Mouse (Mus musculus): ENCODE measurements around the gene Olfr766-ps1. TPM values are rescaled to one million over a fixed set of nuclear protein-coding genes. Genes with fewer than 3 reads are reported as not detected.
"Not testable (repeated sequence)": the region's sequence is repeated elsewhere in the genome, so short reads cannot be mapped to it uniquely, and the experiment has no call there.

The Olfr766-ps1 gene
- polyA plus RNA-seq (2015; fragmentation: Nextera tagmentation; extraction: Ambion mirVana), result not detected in 2 replicates

- WGBS, result 85% methylated on average over 2 of the region's 2 CpGs
- H3K36me3 ChIP-seq (ENCODE audit: control insufficient read depth, insufficient read depth, low read length), result no peaks in the 10 kb centered on the region
- no peak within 1 kb of the TSS for H3K4me2 ChIP-seq (ENCODE audit: low read depth, low read length)
- H3K9me3 ChIP-seq (replicated peaks; ENCODE audit: control insufficient read depth, low read length), result no peaks in the 10 kb centered on the region
- no peak for ATAC-seq (ENCODE audit: insufficient read depth, low FRiP score)
- no peak within 1 kb of the TSS for H3K27ac ChIP-seq (ENCODE audit: low read length)
- H3K4me3 ChIP-seq (replicated peaks; ENCODE audit: low read length), result no peak within 1 kb of the TSS
- H3K4me1 ChIP-seq (ENCODE audit: control insufficient read depth, insufficient read depth, low read length), result no peaks in the 10 kb centered on the region
- H3K9ac ChIP-seq (ENCODE audit: low read length), result no peak within 1 kb of the TSS
- no peaks in the 10 kb centered on the region for H3K27me3 ChIP-seq (ENCODE audit: control insufficient read depth, insufficient read depth, low read length)
These were observed at the start of gene Olfr766-ps1 for GRCm38 (mm10) chr10:129068877-129069276. Olfr766-ps1 (minus strand) TSS chr10:129068977.

GRCm38 (mm10) chr10:129117761-129118160, 49.0 kb upstream of the Olfr766-ps1 start, which contains the start of gene Olfr769:
Olfr769 (minus strand) TSS chr10:129117861.
- Histone ChIP-seq H3K36me3 (ENCODE audit: control insufficient read depth, insufficient read depth, low read length) (no peaks in the 10 kb centered on the region), H3K4me3 (replicated peaks; ENCODE audit: low read length) (no peak within 1 kb of the TSS), H3K27me3 (ENCODE audit: control insufficient read depth, insufficient read depth, low read length) (no peaks in the 10 kb centered on the region), H3K4me1 (ENCODE audit: control insufficient read depth, insufficient read depth, low read length) (no peaks in the 10 kb centered on the region), H3K9me3 (replicated peaks; ENCODE audit: control insufficient read depth, low read length) (no peaks in the 10 kb centered on the region), H3K27ac (ENCODE audit: low read length) (no peak within 1 kb of the TSS), H3K4me2 (ENCODE audit: low read depth, low read length) (no peak within 1 kb of the TSS), H3K9ac (ENCODE audit: low read length) (no peak within 1 kb of the TSS)
- no peak for ATAC-seq (ENCODE audit: insufficient read depth, low FRiP score)
- WGBS, result 68% methylated on average over 2 of the region's 2 CpGs

GRCm38 (mm10) chr10:129115146-129115545, 46.4 kb upstream of the Olfr766-ps1 start:
- Histone ChIP-seq H3K9ac (ENCODE audit: low read length) (no peak overlapping the region), H3K36me3 (ENCODE audit: control insufficient read depth, insufficient read depth, low read length) (no peaks in the 10 kb centered on the region), H3K4me1 (ENCODE audit: control insufficient read depth, insufficient read depth, low read length) (no peaks in the 10 kb centered on the region), H3K27me3 (ENCODE audit: control insufficient read depth, insufficient read depth, low read length) (no peaks in the 10 kb centered on the region), H3K4me3 (replicated peaks; ENCODE audit: low read length) (no peak overlapping the region), H3K4me2 (ENCODE audit: low read depth, low read length) (no peak overlapping the region), H3K27ac (ENCODE audit: low read length) (no peak overlapping the region), H3K9me3 (replicated peaks; ENCODE audit: control insufficient read depth, low read length) (no peaks in the 10 kb centered on the region)
- no peak for ATAC-seq (ENCODE audit: insufficient read depth, low FRiP score)
- 85% methylated on average over 3 of the region's 3 CpGs for WGBS

- no peak for ATAC-seq (ENCODE audit: insufficient read depth, low FRiP score)
- H3K36me3 ChIP-seq (ENCODE audit: control insufficient read depth, insufficient read depth, low read length), result no peaks in the 10 kb centered on the region
- H3K4me1 ChIP-seq (ENCODE audit: control insufficient read depth, insufficient read depth, low read length), result no peaks in the 10 kb centered on the region
- H3K9ac ChIP-seq (ENCODE audit: low read length), result no peak overlapping the region
- H3K4me2 ChIP-seq (ENCODE audit: low read depth, low read length), result no peak overlapping the region
- no peaks in the 10 kb centered on the region for H3K27me3 ChIP-seq (ENCODE audit: control insufficient read depth, insufficient read depth, low read length)
- 29% methylated on average over 3 of the region's 3 CpGs for WGBS
- H3K9me3 ChIP-seq (replicated peaks; ENCODE audit: control insufficient read depth, low read length), result no peaks in the 10 kb centered on the region
- H3K4me3 ChIP-seq (replicated peaks; ENCODE audit: low read length), result no peak overlapping the region
- no peak overlapping the region for H3K27ac ChIP-seq (ENCODE audit: low read length)
These were observed 32.5 kb upstream of the Olfr766-ps1 start for GRCm38 (mm10) chr10:129101231-129101630.

GRCm38 (mm10) chr10:129099275-129099674, 30.5 kb upstream of the Olfr766-ps1 start, which contains the start of gene Olfr768:
Olfr768 (minus strand) TSS chr10:129099375.
- 78% methylated on average over 1 of the region's 1 CpGs for WGBS
- ATAC-seq (ENCODE audit: insufficient read depth, low FRiP score), result no peak

GRCm38 (mm10) chr10:129082810-129083209, 14.0 kb upstream of the Olfr766-ps1 start, which contains the start of gene Olfr767:
Olfr767 (minus strand) TSS chr10:129082910.
- H3K36me3 ChIP-seq (ENCODE audit: control insufficient read depth, insufficient read depth, low read length); H3K4me1 ChIP-seq (ENCODE audit: control insufficient read depth, insufficient read depth, low read length); H3K9ac ChIP-seq (ENCODE audit: low read length); H3K9me3 ChIP-seq (replicated peaks; ENCODE audit: control insufficient read depth, low read length); H3K4me3 ChIP-seq (replicated peaks; ENCODE audit: low read length); ATAC-seq (ENCODE audit: insufficient read depth, low FRiP score); H3K27ac ChIP-seq (ENCODE audit: low read length); H3K4me2 ChIP-seq (ENCODE audit: low read depth, low read length); H3K27me3 ChIP-seq (ENCODE audit: control insufficient read depth, insufficient read depth, low read length): not testable (repeated sequence)

More at GRCm38 (mm10) chr10:129099275-129099674, 30.5 kb upstream of the Olfr766-ps1 start, which contains the start of gene Olfr768:
- Histone ChIP-seq H3K9ac (ENCODE audit: low read length) (no peak within 1 kb of the TSS), H3K4me3 (replicated peaks; ENCODE audit: low read length) (no peak within 1 kb of the TSS), H3K4me1 (ENCODE audit: control insufficient read depth, insufficient read depth, low read length) (no peaks in the 10 kb centered on the region), H3K9me3 (replicated peaks; ENCODE audit: control insufficient read depth, low read length) (no peaks in the 10 kb centered on the region), H3K4me2 (ENCODE audit: low read depth, low read length) (no peak within 1 kb of the TSS), H3K27me3 (ENCODE audit: control insufficient read depth, insufficient read depth, low read length) (no peaks in the 10 kb centered on the region), H3K36me3 (ENCODE audit: control insufficient read depth, insufficient read depth, low read length) (no peaks in the 10 kb centered on the region), H3K27ac (ENCODE audit: low read length) (no peak within 1 kb of the TSS)

GRCm38 (mm10) chr10:129049898-129050297, 18.9 kb downstream of the Olfr766-ps1 start, which contains the start of gene Olfr765:
Olfr765 (minus strand) TSS chr10:129049998.
- not testable (repeated sequence) for ATAC-seq (ENCODE audit: insufficient read depth, low FRiP score); H3K36me3 ChIP-seq (ENCODE audit: control insufficient read depth, insufficient read depth, low read length); H3K4me2 ChIP-seq (ENCODE audit: low read depth, low read length); H3K4me3 ChIP-seq (replicated peaks; ENCODE audit: low read length); H3K9ac ChIP-seq (ENCODE audit: low read length); H3K27ac ChIP-seq (ENCODE audit: low read length); H3K27me3 ChIP-seq (ENCODE audit: control insufficient read depth, insufficient read depth, low read length); H3K9me3 ChIP-seq (replicated peaks; ENCODE audit: control insufficient read depth, low read length); H3K4me1 ChIP-seq (ENCODE audit: control insufficient read depth, insufficient read depth, low read length)

GRCm38 (mm10) chr10:129039796-129040195, 29.0 kb downstream of the Olfr766-ps1 start, which contains the start of gene Olfr764-ps1:
Olfr764-ps1 (minus strand) TSS chr10:129039896.
- H3K4me3 ChIP-seq (replicated peaks; ENCODE audit: low read length), result no peak within 1 kb of the TSS
- no peaks in the 10 kb centered on the region for H3K9me3 ChIP-seq (replicated peaks; ENCODE audit: control insufficient read depth, low read length)
- WGBS, result 77% methylated on average over 3 of the region's 3 CpGs
- H3K9ac ChIP-seq (ENCODE audit: low read length), result no peak within 1 kb of the TSS
- no peak within 1 kb of the TSS for H3K27ac ChIP-seq (ENCODE audit: low read length)
- ATAC-seq (ENCODE audit: insufficient read depth, low FRiP score), result no peak
- no peaks in the 10 kb centered on the region for H3K27me3 ChIP-seq (ENCODE audit: control insufficient read depth, insufficient read depth, low read length)
- H3K4me1 ChIP-seq (ENCODE audit: control insufficient read depth, insufficient read depth, low read length), result no peaks in the 10 kb centered on the region
- H3K4me2 ChIP-seq (ENCODE audit: low read depth, low read length), result no peak within 1 kb of the TSS
- no peaks in the 10 kb centered on the region for H3K36me3 ChIP-seq (ENCODE audit: control insufficient read depth, insufficient read depth, low read length)

GRCm38 (mm10) chr10:129028343-129028742, 40.4 kb downstream of the Olfr766-ps1 start:
- Histone ChIP-seq H3K4me3 (replicated peaks; ENCODE audit: low read length) (no peak overlapping the region), H3K4me2 (ENCODE audit: low read depth, low read length) (no peak overlapping the region), H3K9me3 (replicated peaks; ENCODE audit: control insufficient read depth, low read length) (no peaks in the 10 kb centered on the region), H3K27me3 (ENCODE audit: control insufficient read depth, insufficient read depth, low read length) (no peaks in the 10 kb centered on the region), H3K4me1 (ENCODE audit: control insufficient read depth, insufficient read depth, low read length) (no peaks in the 10 kb centered on the region), H3K36me3 (ENCODE audit: control insufficient read depth, insufficient read depth, low read length) (no peaks in the 10 kb centered on the region), H3K9ac (ENCODE audit: low read length) (no peak overlapping the region), H3K27ac (ENCODE audit: low read length) (no peak overlapping the region)
- 79% methylated on average over 2 of the region's 2 CpGs for WGBS
- no peak for ATAC-seq (ENCODE audit: insufficient read depth, low FRiP score)
